Mouse (Mus musculus) c-Kit-negative CD71-positive TER-119-positive erythroid progenitor cells, embryonic 14.5 days (primary cell): ENCODE results near the gene Pym1.

ENCODE experiments used
- DNase-seq: peaks from one replicate; pipeline ENCODE4 v3.0.0-alpha.2; 2013; ENCODE audit warnings: low read depth, low spot score

Pym1 gene

GRCm38 (mm10) chr10:128744680-128745601 is 2.7 kb upstream of the Pym1 start, which contains the start of gene Dgka:
Gene Dgka (minus strand): TSS chr10:128744855.
- DNase-seq = no peak

GRCm38 (mm10) chr10:128745946-128746613 is 1.6 kb upstream of the Pym1 start:
- DNase-seq = no peak

GRCm38 (mm10) chr10:128746972-128747645 is 580 bp upstream of the Pym1 start:
- DNase-seq = no peak

GRCm38 (mm10) chr10:128748252-128748864 is 669 bp downstream of the Pym1 start:
- peak; percentile 80 for DNase-seq

- no peak for DNase-seq
Measured at GRCm38 (mm10) chr10:128772895-128773294, 25.2 kb downstream of the Pym1 start.

GRCm38 (mm10) chr10:128773685-128774084 is 26.0 kb downstream of the Pym1 start:
- DNase-seq = no peak

GRCm38 (mm10) chr10:128778441-128778840 is 30.8 kb downstream of the Pym1 start:
- no peak for DNase-seq

- no peak for DNase-seq
Measured at GRCm38 (mm10) chr10:128779011-128779795, 31.5 kb downstream of the Pym1 start.

- no peak for DNase-seq
Measured at GRCm38 (mm10) chr10:128780200-128780599, 32.5 kb downstream of the Pym1 start.

GRCm38 (mm10) chr10:128790398-128791124 is 42.9 kb downstream of the Pym1 start, which contains the start of gene Mmp19:
Gene Mmp19 (plus strand): TSS chr10:128790910.
- no peak for DNase-seq

GRCm38 (mm10) chr10:128792041-128792440 is 44.4 kb downstream of the Pym1 start:
- no peak for DNase-seq

GRCm38 (mm10) chr10:128793258-128793657 is 45.6 kb downstream of the Pym1 start:
- no peak for DNase-seq

GRCm38 (mm10) chr10:128794391-128794790 is 46.7 kb downstream of the Pym1 start:
- DNase-seq = no peak

- no peak for DNase-seq
Measured at GRCm38 (mm10) chr10:128795581-128795980, 47.9 kb downstream of the Pym1 start.

- DNase-seq = no peak
Measured at GRCm38 (mm10) chr10:128798676-128799075, 51.0 kb downstream of the Pym1 start.

- no peak for DNase-seq
Measured at GRCm38 (mm10) chr10:128801981-128802495, 54.3 kb downstream of the Pym1 start.

- no peak for DNase-seq
Measured at GRCm38 (mm10) chr10:128802956-128803355, 55.3 kb downstream of the Pym1 start.

GRCm38 (mm10) chr10:128803361-128803760 is 55.7 kb downstream of the Pym1 start:
- no peak for DNase-seq

GRCm38 (mm10) chr10:128803771-128804270 is 56.1 kb downstream of the Pym1 start, which contains the start of gene Dnajc14:
Gene Dnajc14 (plus strand): TSS chr10:128804062.
- no peak for DNase-seq
